Mouse (Mus musculus) neutrophil, adult 5-6 weeks (primary cell): ENCODE data around the gene Plcd1. TPM values are rescaled to one million over a fixed set of nuclear protein-coding genes. Genes with fewer than 3 reads are reported as not detected.

Source experiments
- ATAC-seq: fragments of 151-379, 151-347 bp; 2 replicates; pipeline ENCODE4 v1.8.0; 2017; ENCODE audit warnings: mild to moderate bottlenecking, moderate TSS enrichment; ENCODE audit not compliant: insufficient number of reproducible peaks, poor library complexity, low FRiP score, severe bottlenecking; ENCODE audit errors: extremely low read depth
- total RNA-seq: library from RNA; stranded (forward); fragments of 200-1000 nt; gene quantifications from 2 replicates; pipeline ENCODE4 v1.2.3, GENCODE M21; 2017

Plcd1 gene
- total RNA-seq, 1 experiment from 2014 or later, result 0.23 TPM

- no peak for ATAC-seq
Measured at GRCm38 (mm10) chr9:119092473-119093418, 556 bp downstream of the Plcd1 start.

GRCm38 (mm10) chr9:119091581-119092310 is 1.6 kb downstream of the Plcd1 start:
- ATAC-seq, result no peak

GRCm38 (mm10) chr9:119090462-119090861 is 2.8 kb downstream of the Plcd1 start:
- ATAC-seq, result no peak

GRCm38 (mm10) chr9:119089437-119089836 is 3.9 kb downstream of the Plcd1 start:
- no peak for ATAC-seq

GRCm38 (mm10) chr9:119088148-119088801 is 5.0 kb downstream of the Plcd1 start:
- peak; percentile 35 for ATAC-seq

GRCm38 (mm10) chr9:119087309-119087708 is 6.0 kb downstream of the Plcd1 start:
- ATAC-seq, result no peak

- no peak for ATAC-seq
Measured at GRCm38 (mm10) chr9:119086451-119086850, 6.9 kb downstream of the Plcd1 start.

GRCm38 (mm10) chr9:119083966-119084365 is 9.3 kb downstream of the Plcd1 start:
- no peak for ATAC-seq

- ATAC-seq, result no peak
Measured at GRCm38 (mm10) chr9:119082656-119083430, 10.5 kb downstream of the Plcd1 start.

GRCm38 (mm10) chr9:119082039-119082438 is 11.3 kb downstream of the Plcd1 start:
- ATAC-seq, result no peak

- ATAC-seq, result no peak
Measured at GRCm38 (mm10) chr9:119080040-119080675, 13.1 kb downstream of the Plcd1 start.

GRCm38 (mm10) chr9:119075685-119076084 is 17.6 kb downstream of the Plcd1 start:
- no peak for ATAC-seq

- no peak for ATAC-seq
Measured at GRCm38 (mm10) chr9:119073184-119073895, 20.0 kb downstream of the Plcd1 start.

GRCm38 (mm10) chr9:119071786-119072185 is 21.5 kb downstream of the Plcd1 start:
- no peak for ATAC-seq

- no peak for ATAC-seq
Measured at GRCm38 (mm10) chr9:119070173-119070825, 23.0 kb downstream of the Plcd1 start.

GRCm38 (mm10) chr9:119068266-119068665 is 25.0 kb downstream of the Plcd1 start:
- ATAC-seq, result no peak

- ATAC-seq, result no peak
Measured at GRCm38 (mm10) chr9:119067601-119068000, 25.7 kb downstream of the Plcd1 start.
